Mouse (Mus musculus): ENCODE data around the gene Ctrc. TPM values are rescaled to one million over a fixed set of nuclear protein-coding genes. Genes with fewer than 3 reads are reported as not detected.

Gene Ctrc
- polyA plus RNA-seq, 1 experiment from 2014 or later = not detected

- ATAC-seq (ENCODE audit: low read depth) = peak; percentile 72
- Histone ChIP-seq H3K27ac (ENCODE audit: low read length) (peak within 1 kb of the TSS; percentile 91), H3K9me3 (replicated peaks; ENCODE audit: control insufficient read depth, low read length) (no peaks in the 10 kb centered on the region), H3K9ac (ENCODE audit: low read depth, low read length) (peak within 1 kb of the TSS; percentile 94), H3K27me3 (ENCODE audit: control insufficient read depth, insufficient read depth, low read depth, low read length) (no peaks in the 10 kb centered on the region), H3K4me1 (ENCODE audit: control insufficient read depth, low read depth, low read length) (peaks cover 38% of the 10 kb centered on the region), H3K36me3 (ENCODE audit: control insufficient read depth, insufficient read depth) (no peaks in the 10 kb centered on the region; the same call in 1 of the 2 replicates), H3K4me3 (ENCODE audit: low read depth, low read length) (peak within 1 kb of the TSS; percentile 85), H3K4me2 (ENCODE audit: low read depth, low read length) (peak within 1 kb of the TSS; percentile 83)
- under 1% methylated on average over 40 of the region's 42 CpGs for WGBS (ENCODE audit: insufficient replicate concordance)
Observed at GRCm38 (mm10) chr4:141790524-141790990, 55.6 kb downstream of the Ctrc start, which contains the start of gene Dnajc16. Gene Dnajc16, minus strand, starts transcription at chr4:141790931.

GRCm38 (mm10) chr4:141789564-141790218 lies 56.5 kb downstream of the Ctrc start:
- 16% methylated on average over 3 of the region's 3 CpGs for WGBS (ENCODE audit: insufficient replicate concordance)
- ATAC-seq (ENCODE audit: low read depth) = no peak
- H3K27ac ChIP-seq (ENCODE audit: low read length) = peak overlapping the region; percentile 91
- H3K4me3 ChIP-seq (ENCODE audit: low read depth, low read length) = peak overlapping the region; percentile 85
- H3K4me2 ChIP-seq (ENCODE audit: low read depth, low read length) = peak overlapping the region; percentile 83
- H3K36me3 ChIP-seq (ENCODE audit: control insufficient read depth, insufficient read depth) = peaks cover 6% of the 10 kb centered on the region; the same call in 1 of the 2 replicates
- no peaks in the 10 kb centered on the region for H3K27me3 ChIP-seq (ENCODE audit: control insufficient read depth, insufficient read depth, low read depth, low read length)
- H3K4me1 ChIP-seq (ENCODE audit: control insufficient read depth, low read depth, low read length) = peaks cover 29% of the 10 kb centered on the region
- H3K9ac ChIP-seq (ENCODE audit: low read depth, low read length) = peak overlapping the region; percentile 94
- H3K9me3 ChIP-seq (replicated peaks; ENCODE audit: control insufficient read depth, low read length) = no peaks in the 10 kb centered on the region

GRCm38 (mm10) chr4:141787462-141787861 lies 58.7 kb downstream of the Ctrc start:
- H3K4me1 ChIP-seq (ENCODE audit: control insufficient read depth, low read depth, low read length) = peaks cover 22% of the 10 kb centered on the region
- H3K4me3 ChIP-seq (ENCODE audit: low read depth, low read length) = no peak overlapping the region
- no peak overlapping the region for H3K4me2 ChIP-seq (ENCODE audit: low read depth, low read length)
- H3K27ac ChIP-seq (ENCODE audit: low read length) = no peak overlapping the region
- no peaks in the 10 kb centered on the region for H3K9me3 ChIP-seq (replicated peaks; ENCODE audit: control insufficient read depth, low read length)
- no peak for ATAC-seq (ENCODE audit: low read depth)
- no peaks in the 10 kb centered on the region for H3K27me3 ChIP-seq (ENCODE audit: control insufficient read depth, insufficient read depth, low read depth, low read length)
- 87% methylated on average over 7 of the region's 7 CpGs for WGBS (ENCODE audit: insufficient replicate concordance)
- H3K36me3 ChIP-seq (ENCODE audit: control insufficient read depth, insufficient read depth) = peaks cover 10% of the 10 kb centered on the region; the same call in 1 of the 2 replicates
- H3K9ac ChIP-seq (ENCODE audit: low read depth, low read length) = no peak overlapping the region

- 91% methylated on average over 6 of the region's 6 CpGs for WGBS (ENCODE audit: insufficient replicate concordance)
- Histone ChIP-seq H3K9ac (ENCODE audit: low read depth, low read length) (no peak overlapping the region), H3K4me3 (ENCODE audit: low read depth, low read length) (no peak overlapping the region), H3K4me1 (ENCODE audit: control insufficient read depth, low read depth, low read length) (peaks cover 18% of the 10 kb centered on the region), H3K27ac (ENCODE audit: low read length) (no peak overlapping the region), H3K27me3 (ENCODE audit: control insufficient read depth, insufficient read depth, low read depth, low read length) (no peaks in the 10 kb centered on the region), H3K9me3 (replicated peaks; ENCODE audit: control insufficient read depth, low read length) (no peaks in the 10 kb centered on the region), H3K36me3 (ENCODE audit: control insufficient read depth, insufficient read depth) (peaks cover 13% of the 10 kb centered on the region; the same call in 1 of the 2 replicates), H3K4me2 (ENCODE audit: low read depth, low read length) (no peak overlapping the region)
- no peak for ATAC-seq (ENCODE audit: low read depth)
Observed at GRCm38 (mm10) chr4:141787046-141787445, 59.1 kb downstream of the Ctrc start.

- WGBS (ENCODE audit: insufficient replicate concordance) = 84% methylated on average over 13 of the region's 13 CpGs
- H3K9ac ChIP-seq (ENCODE audit: low read depth, low read length) = no peak overlapping the region
Observed at GRCm38 (mm10) chr4:141786141-141786540, 60.0 kb downstream of the Ctrc start.

GRCm38 (mm10) chr4:141784835-141785234 lies 61.3 kb downstream of the Ctrc start:
- ATAC-seq (ENCODE audit: low read depth) = no peak
- Histone ChIP-seq H3K4me2 (ENCODE audit: low read depth, low read length) (no peak overlapping the region), H3K27ac (ENCODE audit: low read length) (no peak overlapping the region), H3K9me3 (replicated peaks; ENCODE audit: control insufficient read depth, low read length) (no peaks in the 10 kb centered on the region), H3K4me1 (ENCODE audit: control insufficient read depth, low read depth, low read length) (peaks cover 4% of the 10 kb centered on the region), H3K36me3 (ENCODE audit: control insufficient read depth, insufficient read depth) (peaks cover 21% of the 10 kb centered on the region; the same call in 1 of the 2 replicates), H3K4me3 (ENCODE audit: low read depth, low read length) (no peak overlapping the region), H3K9ac (ENCODE audit: low read depth, low read length) (no peak overlapping the region), H3K27me3 (ENCODE audit: control insufficient read depth, insufficient read depth, low read depth, low read length) (no peaks in the 10 kb centered on the region)
- WGBS (ENCODE audit: insufficient replicate concordance) = 81% methylated on average over 5 of the region's 5 CpGs

More at GRCm38 (mm10) chr4:141786141-141786540, 60.0 kb downstream of the Ctrc start:
- no peaks in the 10 kb centered on the region for H3K9me3 ChIP-seq (replicated peaks; ENCODE audit: control insufficient read depth, low read length)
- peaks cover 21% of the 10 kb centered on the region; the same call in 1 of the 2 replicates for H3K36me3 ChIP-seq (ENCODE audit: control insufficient read depth, insufficient read depth)
- no peak overlapping the region for H3K27ac ChIP-seq (ENCODE audit: low read length)
- no peak for ATAC-seq (ENCODE audit: low read depth)
- H3K4me3 ChIP-seq (ENCODE audit: low read depth, low read length) = no peak overlapping the region
- no peaks in the 10 kb centered on the region for H3K27me3 ChIP-seq (ENCODE audit: control insufficient read depth, insufficient read depth, low read depth, low read length)
- no peak overlapping the region for H3K4me2 ChIP-seq (ENCODE audit: low read depth, low read length)
- peaks cover 10% of the 10 kb centered on the region for H3K4me1 ChIP-seq (ENCODE audit: control insufficient read depth, low read depth, low read length)

- H3K27me3 ChIP-seq (ENCODE audit: control insufficient read depth, insufficient read depth, low read depth, low read length) = no peaks in the 10 kb centered on the region
Observed at GRCm38 (mm10) chr4:141781201-141781985, 64.8 kb downstream of the Ctrc start.

GRCm38 (mm10) chr4:141779828-141780227 lies 66.3 kb downstream of the Ctrc start:
- Histone ChIP-seq H3K9ac (ENCODE audit: low read depth, low read length) (no peak overlapping the region), H3K4me3 (ENCODE audit: low read depth, low read length) (no peak overlapping the region), H3K27me3 (ENCODE audit: control insufficient read depth, insufficient read depth, low read depth, low read length) (no peaks in the 10 kb centered on the region), H3K27ac (ENCODE audit: low read length) (no peak overlapping the region), H3K36me3 (ENCODE audit: control insufficient read depth, insufficient read depth) (peaks cover 28% of the 10 kb centered on the region), H3K4me2 (ENCODE audit: low read depth, low read length) (no peak overlapping the region), H3K9me3 (replicated peaks; ENCODE audit: control insufficient read depth, low read length) (no peaks in the 10 kb centered on the region), H3K4me1 (ENCODE audit: control insufficient read depth, low read depth, low read length) (no peaks in the 10 kb centered on the region)
- WGBS (ENCODE audit: insufficient replicate concordance) = 82% methylated on average over 8 of the region's 8 CpGs
- no peak for ATAC-seq (ENCODE audit: low read depth)

More at GRCm38 (mm10) chr4:141781201-141781985, 64.8 kb downstream of the Ctrc start:
- no peak overlapping the region for H3K27ac ChIP-seq (ENCODE audit: low read length)
- 89% methylated on average over 8 of the region's 8 CpGs for WGBS (ENCODE audit: insufficient replicate concordance)
- no peak overlapping the region for H3K4me3 ChIP-seq (ENCODE audit: low read depth, low read length)
- H3K9me3 ChIP-seq (replicated peaks; ENCODE audit: control insufficient read depth, low read length) = no peaks in the 10 kb centered on the region
- no peak for ATAC-seq (ENCODE audit: low read depth)
- peaks cover 27% of the 10 kb centered on the region for H3K36me3 ChIP-seq (ENCODE audit: control insufficient read depth, insufficient read depth)
- no peak overlapping the region for H3K9ac ChIP-seq (ENCODE audit: low read depth, low read length)
- no peak overlapping the region for H3K4me2 ChIP-seq (ENCODE audit: low read depth, low read length)
- no peaks in the 10 kb centered on the region for H3K4me1 ChIP-seq (ENCODE audit: control insufficient read depth, low read depth, low read length)

Data from liver, embryonic 16.5 days (tissue).